34 mouse cellular contexts compared by ENCODE assay signal in genomic region chr2:178902397-178902796, GRCm38 (mm10).
"Had no signal": no experiment of that assay in that cellular context is flagged by ENCODE, and none has a peak within 500 bp of the region (broad histone marks: within the 10 kb centered on the region; RNA-seq: fewer than 3 reads in every experiment).

No protein-coding gene starts in this region.

- H3K27me3 ChIP-seq: heart, embryonic 12.5 days; heart, embryonic 13.5 days; heart, embryonic 15.5 days; hindbrain, embryonic 12.5 days; hindbrain, embryonic 13.5 days; hindbrain, embryonic 15.5 days; kidney, embryonic 15.5 days had no signal

- H3K9me3 ChIP-seq: heart, embryonic 10.5 days; heart, embryonic 12.5 days; heart, embryonic 13.5 days; heart, embryonic 15.5 days; hindbrain, embryonic 10.5 days; hindbrain, embryonic 12.5 days; hindbrain, embryonic 13.5 days; hindbrain, embryonic 15.5 days; kidney, embryonic 15.5 days had no signal

- DNase-seq: heart, adult 2 months; heart, postnatal 10 days; heart, postnatal 14 days; heart, postnatal 36 days; heart, postnatal 4 days; kidney, adult 11 months; kidney, adult 18-20 months; kidney, adult 2 months; kidney, adult 8-10 months; kidney, adult 9 months; kidney, postnatal 10 days; kidney, postnatal 14 days; kidney, postnatal 25 days; kidney, postnatal 36 days; kidney, postnatal 4 days; layer of hippocampus, adult 9-11 months; layer of hippocampus, postnatal 36 days had no signal

- H3K4me2 ChIP-seq: heart, embryonic 11.5 days; heart, embryonic 12.5 days; heart, embryonic 13.5 days; heart, embryonic 15.5 days; hindbrain, embryonic 12.5 days; hindbrain, embryonic 13.5 days; hindbrain, embryonic 14.5 days; hindbrain, embryonic 15.5 days; kidney, embryonic 15.5 days had no signal

- H3K36me3 ChIP-seq: heart, embryonic 10.5 days; heart, embryonic 12.5 days; heart, embryonic 13.5 days; heart, embryonic 15.5 days; hindbrain, embryonic 10.5 days; hindbrain, embryonic 12.5 days; hindbrain, embryonic 13.5 days; hindbrain, embryonic 15.5 days; kidney, embryonic 15.5 days had no signal

- H3K9ac ChIP-seq: heart, embryonic 12.5 days; heart, embryonic 13.5 days; heart, embryonic 15.5 days; hindbrain, embryonic 12.5 days; hindbrain, embryonic 13.5 days; hindbrain, embryonic 14.5 days; hindbrain, embryonic 15.5 days; kidney, embryonic 15.5 days had no signal

- H3K4me3 ChIP-seq: heart, adult 2 months; heart, embryonic 10.5 days; heart, embryonic 12.5 days; heart, embryonic 13.5 days; heart, embryonic 15.5 days; hindbrain, embryonic 10.5 days; hindbrain, embryonic 12.5 days; hindbrain, embryonic 13.5 days; hindbrain, embryonic 15.5 days; kidney, embryonic 15.5 days; layer of hippocampus, adult 2 months; left cerebral cortex, adult 2 months had no signal

- H3K4me1 ChIP-seq: heart, embryonic 10.5 days; heart, embryonic 12.5 days; heart, embryonic 13.5 days; heart, embryonic 15.5 days; hindbrain, embryonic 10.5 days; hindbrain, embryonic 12.5 days; hindbrain, embryonic 13.5 days; hindbrain, embryonic 15.5 days; kidney, embryonic 15.5 days had no signal

- H3K27ac ChIP-seq: heart, adult 2 months; heart, embryonic 10.5 days; heart, embryonic 13.5 days; heart, embryonic 15.5 days; hindbrain, embryonic 10.5 days; hindbrain, embryonic 12.5 days; hindbrain, embryonic 13.5 days; hindbrain, embryonic 14.5 days; hindbrain, embryonic 15.5 days; hindbrain, postnatal 0 days; kidney, embryonic 15.5 days; kidney, postnatal 0 days; layer of hippocampus, adult 2 months; left cerebral cortex, adult 2 months had no signal

- ATAC-seq: hindbrain, embryonic 16.5 days; hindbrain, postnatal 0 days; inflammation-experienced regulatory T-cells, adult 6 months had no signal
